Mouse (Mus musculus) limb, embryonic 12.5 days (tissue): ENCODE measurements around the gene Timm10b. TPM values are rescaled to one million over a fixed set of nuclear protein-coding genes. Genes with fewer than 3 reads are reported as not detected.

Experiments used
- ATAC-seq: fragments of 200-750 bp; cut with Nextera tagmentation; 2 replicates; pipeline ENCODE4 v1.8.0; 2017; ENCODE audit warnings: low read depth, moderate TSS enrichment; ENCODE audit not compliant: insufficient number of reproducible peaks, insufficient read depth, low FRiP score, low TSS enrichment
- H3K27ac ChIP-seq: fragments of 300-500 bp; sonication (generic); 2 replicates; pipeline ENCODE4 v1.5.1; 2016; ENCODE audit warnings: mild to moderate bottlenecking, moderate library complexity
- H3K27me3 ChIP-seq: fragments of 300-500 bp; sonication (generic); 2 replicates; pipeline ENCODE4 v1.6.1; 2016; ENCODE audit warnings: mild to moderate bottlenecking, moderate library complexity
- H3K36me3 ChIP-seq: fragments of 300-500 bp; sonication (generic); 2 replicates; pipeline ENCODE4 v1.6.1; 2016; ENCODE audit warnings: mild to moderate bottlenecking, moderate library complexity
- H3K4me1 ChIP-seq: fragments of 300-500 bp; sonication (generic); replicated peaks from 2 replicates; pipeline ENCODE4 v1.6.1; 2016
- H3K4me2 ChIP-seq: fragments of 300-500 bp; sonication (generic); 2 replicates; pipeline ENCODE4 v1.6.1; 2016; ENCODE audit warnings: mild to moderate bottlenecking, moderate library complexity
- H3K4me3 ChIP-seq: fragments of 300-500 bp; sonication (generic); replicated peaks from 2 replicates; pipeline ENCODE4 v1.5.1; 2016; ENCODE audit warnings: mild to moderate bottlenecking
- H3K9ac ChIP-seq: fragments of 300-500 bp; sonication (generic); replicated peaks from 2 replicates; pipeline ENCODE4 v1.6.1; 2016; ENCODE audit warnings: mild to moderate bottlenecking, moderate library complexity
- H3K9me3 ChIP-seq: fragments of 300-500 bp; sonication (generic); 2 replicates; pipeline ENCODE4 v1.6.1; 2016; ENCODE audit warnings: mild to moderate bottlenecking, moderate library complexity
- WGBS: fragments of 180-500 bp; shearing (Covaris S2); methylation state at CpG from one replicate; pipeline ENCODE4 v1.1.7; 2016; 5-methylcytosine and 5-hydroxymethylcytosine counted together
- polyA plus RNA-seq: library from polyadenylated mRNA; unstranded; fragments of >200 nt; fragmentation: Nextera tagmentation; extraction: Ambion mirVana; gene quantifications from 2 replicates; pipeline ENCODE4 v1.2.1, GENCODE M21; 2016

Gene Timm10b
- 167 and 168 TPM in 2 replicates for polyA plus RNA-seq

- Histone ChIP-seq H3K27ac (peak within 1 kb of the TSS; percentile 83), H3K9ac (peak within 1 kb of the TSS; percentile 81), H3K4me2 (peak within 1 kb of the TSS; percentile 94), H3K4me3 (peak within 1 kb of the TSS; percentile 73), H3K9me3 (no peaks in the 10 kb centered on the region), H3K27me3 (no peaks in the 10 kb centered on the region), H3K4me1 (peaks cover 23% of the 10 kb centered on the region), H3K36me3 (peaks cover 41% of the 10 kb centered on the region)
- 7% methylated on average over 2 of the region's 2 CpGs for WGBS
- no peak for ATAC-seq
Observed at GRCm38 (mm10) chr7:105639756-105640155, at the start of gene Timm10b. Gene Timm10b (plus strand): TSS chr7:105640056.

GRCm38 (mm10) chr7:105590097-105590496, 49.8 kb upstream of the Timm10b start:
- no peak overlapping the region for H3K27ac ChIP-seq
- no peak overlapping the region for H3K4me3 ChIP-seq
- no peak for ATAC-seq
- H3K4me1 ChIP-seq = no peaks in the 10 kb centered on the region
- no peaks in the 10 kb centered on the region for H3K27me3 ChIP-seq
- H3K36me3 ChIP-seq = no peaks in the 10 kb centered on the region
- H3K9ac ChIP-seq = no peak overlapping the region
- 44% methylated on average over 7 of the region's 7 CpGs for WGBS
- no peaks in the 10 kb centered on the region for H3K9me3 ChIP-seq
- H3K4me2 ChIP-seq = no peak overlapping the region

GRCm38 (mm10) chr7:105602860-105603623, 36.8 kb upstream of the Timm10b start:
- 35% methylated on average over 9 of the region's 9 CpGs for WGBS
- H3K4me3 ChIP-seq = no peak overlapping the region
- H3K27me3 ChIP-seq = no peaks in the 10 kb centered on the region
- no peak; the same call in 1 of the 2 replicates for ATAC-seq
- H3K9me3 ChIP-seq = 0 out of 2 replicates have a peak, but pooled peaks cover 3% of the 10 kb centered on the region
- H3K9ac ChIP-seq = no peak overlapping the region
- H3K4me2 ChIP-seq = no peak overlapping the region
- no peaks in the 10 kb centered on the region for H3K4me1 ChIP-seq
- H3K36me3 ChIP-seq = no peaks in the 10 kb centered on the region
- no peak overlapping the region for H3K27ac ChIP-seq

GRCm38 (mm10) chr7:105608467-105608866, 31.4 kb upstream of the Timm10b start:
- H3K4me1 ChIP-seq = no peaks in the 10 kb centered on the region
- H3K4me2 ChIP-seq = no peak overlapping the region
- no peak for ATAC-seq
- no peak overlapping the region for H3K27ac ChIP-seq
- 91% methylated on average over 3 of the region's 3 CpGs for WGBS
- H3K36me3 ChIP-seq = peaks cover 40% of the 10 kb centered on the region
- no peak overlapping the region for H3K4me3 ChIP-seq
- 0 out of 2 replicates have a peak, but pooled peaks cover 3% of the 10 kb centered on the region for H3K9me3 ChIP-seq
- no peaks in the 10 kb centered on the region for H3K27me3 ChIP-seq
- no peak overlapping the region for H3K9ac ChIP-seq

GRCm38 (mm10) chr7:105611767-105612166, 28.1 kb upstream of the Timm10b start:
- H3K4me2 ChIP-seq = no peak overlapping the region
- H3K9me3 ChIP-seq = no peaks in the 10 kb centered on the region
- H3K27me3 ChIP-seq = no peaks in the 10 kb centered on the region
- H3K27ac ChIP-seq = no peak overlapping the region
- no peak overlapping the region for H3K4me3 ChIP-seq
- 89% methylated on average over 1 of the region's 1 CpGs for WGBS
- no peaks in the 10 kb centered on the region for H3K4me1 ChIP-seq
- no peak for ATAC-seq
- H3K9ac ChIP-seq = no peak overlapping the region
- peaks cover 73% of the 10 kb centered on the region for H3K36me3 ChIP-seq

GRCm38 (mm10) chr7:105614400-105614799, 25.5 kb upstream of the Timm10b start:
- Histone ChIP-seq H3K4me2 (no peak overlapping the region), H3K4me1 (no peaks in the 10 kb centered on the region), H3K9me3 (no peaks in the 10 kb centered on the region), H3K27ac (no peak overlapping the region), H3K9ac (no peak overlapping the region), H3K36me3 (peaks cover 99% of the 10 kb centered on the region), H3K27me3 (no peaks in the 10 kb centered on the region), H3K4me3 (no peak overlapping the region)
- 88% methylated on average over 1 of the region's 1 CpGs for WGBS
- ATAC-seq = no peak

- Histone ChIP-seq H3K4me3 (no peak overlapping the region), H3K27ac (no peak overlapping the region), H3K4me2 (no peak overlapping the region), H3K36me3 (peaks cover 99% of the 10 kb centered on the region), H3K9me3 (no peaks in the 10 kb centered on the region), H3K4me1 (no peaks in the 10 kb centered on the region), H3K27me3 (no peaks in the 10 kb centered on the region), H3K9ac (no peak overlapping the region)
- 88% methylated on average over 1 of the region's 1 CpGs for WGBS
- ATAC-seq = no peak
Observed at GRCm38 (mm10) chr7:105615720-105616119, 24.1 kb upstream of the Timm10b start.

GRCm38 (mm10) chr7:105616561-105616960, 23.3 kb upstream of the Timm10b start:
- Histone ChIP-seq H3K4me3 (no peak overlapping the region), H3K9me3 (no peaks in the 10 kb centered on the region), H3K4me1 (no peaks in the 10 kb centered on the region), H3K36me3 (peaks cover 99% of the 10 kb centered on the region), H3K27me3 (no peaks in the 10 kb centered on the region), H3K4me2 (no peak overlapping the region), H3K27ac (no peak overlapping the region), H3K9ac (no peak overlapping the region)
- WGBS = 88% methylated on average over 6 of the region's 6 CpGs
- no peak for ATAC-seq

GRCm38 (mm10) chr7:105617810-105618209, 22.0 kb upstream of the Timm10b start:
- Histone ChIP-seq H3K4me3 (no peak overlapping the region), H3K9me3 (no peaks in the 10 kb centered on the region), H3K4me2 (no peak overlapping the region), H3K9ac (no peak overlapping the region), H3K27me3 (no peaks in the 10 kb centered on the region), H3K4me1 (no peaks in the 10 kb centered on the region), H3K27ac (no peak overlapping the region), H3K36me3 (peaks cover 97% of the 10 kb centered on the region)
- WGBS = 94% methylated on average over 22 of the region's 22 CpGs
- no peak; the same call in 1 of the 2 replicates for ATAC-seq

- no peak overlapping the region for H3K9ac ChIP-seq
- no peaks in the 10 kb centered on the region for H3K4me1 ChIP-seq
- no peaks in the 10 kb centered on the region for H3K9me3 ChIP-seq
- H3K4me3 ChIP-seq = no peak overlapping the region
- no peak for ATAC-seq
- H3K27me3 ChIP-seq = no peaks in the 10 kb centered on the region
- H3K27ac ChIP-seq = no peak overlapping the region
- WGBS = 82% methylated on average over 3 of the region's 3 CpGs
- H3K36me3 ChIP-seq = peaks cover 97% of the 10 kb centered on the region
- H3K4me2 ChIP-seq = no peak overlapping the region
Observed at GRCm38 (mm10) chr7:105619701-105620100, 20.2 kb upstream of the Timm10b start.

GRCm38 (mm10) chr7:105621053-105621452, 18.8 kb upstream of the Timm10b start:
- no peak overlapping the region for H3K27ac ChIP-seq
- peaks cover 91% of the 10 kb centered on the region for H3K36me3 ChIP-seq

More at GRCm38 (mm10) chr7:105621053-105621452, 18.8 kb upstream of the Timm10b start:
- Histone ChIP-seq H3K4me3 (no peak overlapping the region), H3K9me3 (no peaks in the 10 kb centered on the region), H3K27me3 (no peaks in the 10 kb centered on the region), H3K4me2 (no peak overlapping the region), H3K9ac (no peak overlapping the region), H3K4me1 (no peaks in the 10 kb centered on the region)
- WGBS = 86% methylated on average over 4 of the region's 4 CpGs
- ATAC-seq = no peak
